Mouse (Mus musculus) liver (tissue): Measurements from ENCODE around the gene Mdk.

Experiments
- DNase-seq: peaks from one replicate; pipeline ENCODE4 v3.0.0-alpha.2; 2020; ENCODE audit warnings: mixed read lengths

Mdk gene

GRCm38 (mm10) chr2:91906141-91906540, 26.0 kb downstream of the Mdk start:
- DNase-seq, result no peak

- DNase-seq, result no peak
Measured at GRCm38 (mm10) chr2:91904618-91905307, 27.3 kb downstream of the Mdk start.

GRCm38 (mm10) chr2:91903171-91903925, 28.7 kb downstream of the Mdk start:
- DNase-seq, result no peak

- no peak for DNase-seq
Measured at GRCm38 (mm10) chr2:91902336-91902735, 29.8 kb downstream of the Mdk start.

- DNase-seq, result no peak
Measured at GRCm38 (mm10) chr2:91900431-91900830, 31.7 kb downstream of the Mdk start.

GRCm38 (mm10) chr2:91899141-91899540, 33.0 kb downstream of the Mdk start:
- no peak for DNase-seq

- DNase-seq, result no peak
Measured at GRCm38 (mm10) chr2:91897968-91898367, 34.1 kb downstream of the Mdk start.

- DNase-seq, result no peak
Measured at GRCm38 (mm10) chr2:91895401-91895800, 36.7 kb downstream of the Mdk start.

GRCm38 (mm10) chr2:91894716-91895115, 37.4 kb downstream of the Mdk start:
- no peak for DNase-seq

GRCm38 (mm10) chr2:91884616-91885015, 47.5 kb downstream of the Mdk start:
- DNase-seq, result no peak

GRCm38 (mm10) chr2:91883961-91884360, 48.1 kb downstream of the Mdk start:
- no peak for DNase-seq
